Mouse (Mus musculus): ENCODE data around the gene Ube3a.

DNA sequence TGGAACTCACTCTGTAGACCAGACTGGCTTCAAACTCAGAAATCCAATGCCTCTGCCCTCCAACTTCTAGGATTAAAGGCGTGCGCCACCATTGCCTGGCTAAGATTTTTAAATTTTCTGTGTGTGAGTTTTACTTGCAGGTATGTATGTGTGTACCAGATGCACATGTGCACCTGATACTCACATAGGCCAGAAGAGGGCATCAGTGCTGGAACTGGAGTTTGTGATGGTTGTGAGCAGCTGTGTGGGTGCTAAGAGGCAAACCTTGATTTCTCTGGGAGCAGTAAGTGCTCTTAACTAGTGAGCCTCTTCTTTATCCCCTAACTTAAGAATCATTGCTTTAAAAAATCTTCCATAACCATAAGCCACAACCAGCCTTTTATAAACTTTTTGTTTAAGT, 17.0 kb downstream of the Ube3a start:
- TF ChIP-seq CTCF (IDR thresholded peaks at IDR 0.05; ENCODE audit: low read depth, low read length), result peak; percentile 27; the same call in 1 of the 2 replicates
- TF ChIP-seq POLR2A (IDR thresholded peaks at IDR 0.05; ENCODE audit: extremely low read depth, insufficient read depth, low read length), result no peak

Measured in liver, adult 2 months (tissue).